Mouse (Mus musculus): ENCODE measurements around the gene Prkar1b. TPM values are rescaled to one million over a fixed set of nuclear protein-coding genes. Genes with fewer than 3 reads are reported as not detected.

Prkar1b gene
- polyA plus RNA-seq, 1 experiment: 0.01 TPM

GRCm38 (mm10) chr5:139007141-139007775, 142.5 kb downstream of the Prkar1b start:
- TF ChIP-seq GATA1 (IDR thresholded peaks at IDR 0.05; ENCODE audit: low read length) (no peak), TAL1 (IDR thresholded peaks at IDR 0.05; ENCODE audit: low read length) (no peak)
- H3K9me3 ChIP-seq (ENCODE audit: control insufficient read depth, low read length): no peaks in the 10 kb centered on the region
- H3K27me3 ChIP-seq (ENCODE audit: control insufficient read depth): no peaks in the 10 kb centered on the region
- no peaks in the 10 kb centered on the region for H3K36me3 ChIP-seq (ENCODE audit: control insufficient read depth)
- no peak overlapping the region for H3K4me3 ChIP-seq (replicated peaks)
- H3K4me1 ChIP-seq (ENCODE audit: control insufficient read depth): no peaks in the 10 kb centered on the region

GRCm38 (mm10) chr5:139004588-139004987, 145.2 kb downstream of the Prkar1b start:
- no peak overlapping the region for H3K4me3 ChIP-seq (replicated peaks)
- no peaks in the 10 kb centered on the region for H3K4me1 ChIP-seq (ENCODE audit: control insufficient read depth)
- H3K36me3 ChIP-seq (ENCODE audit: control insufficient read depth): no peaks in the 10 kb centered on the region
- H3K9me3 ChIP-seq (ENCODE audit: control insufficient read depth, low read length): no peaks in the 10 kb centered on the region
- peaks cover 10% of the 10 kb centered on the region for H3K27me3 ChIP-seq (ENCODE audit: control insufficient read depth)
- TF ChIP-seq GATA1 (IDR thresholded peaks at IDR 0.05; ENCODE audit: low read length): no peak
- no peak for TF ChIP-seq TAL1 (IDR thresholded peaks at IDR 0.05; ENCODE audit: low read length)

- no peaks in the 10 kb centered on the region for H3K4me1 ChIP-seq (ENCODE audit: control insufficient read depth)
- H3K27me3 ChIP-seq (ENCODE audit: control insufficient read depth): peaks cover 58% of the 10 kb centered on the region
- no peaks in the 10 kb centered on the region for H3K36me3 ChIP-seq (ENCODE audit: control insufficient read depth)
- H3K9me3 ChIP-seq (ENCODE audit: control insufficient read depth, low read length): no peaks in the 10 kb centered on the region; the same call in 1 of the 2 replicates
- no peak overlapping the region for H3K4me3 ChIP-seq (replicated peaks)
- no peak for TF ChIP-seq TAL1 (IDR thresholded peaks at IDR 0.05; ENCODE audit: low read length)
- TF ChIP-seq GATA1 (IDR thresholded peaks at IDR 0.05; ENCODE audit: low read length): no peak
These were observed 150.1 kb downstream of the Prkar1b start for GRCm38 (mm10) chr5:138999716-139000115.

GRCm38 (mm10) chr5:138997936-138998580, 151.7 kb downstream of the Prkar1b start:
- Histone ChIP-seq H3K9me3 (ENCODE audit: control insufficient read depth, low read length) (no peaks in the 10 kb centered on the region; the same call in 1 of the 2 replicates), H3K4me1 (ENCODE audit: control insufficient read depth) (no peaks in the 10 kb centered on the region), H3K27me3 (ENCODE audit: control insufficient read depth) (peaks cover 75% of the 10 kb centered on the region), H3K4me3 (replicated peaks) (no peak overlapping the region), H3K36me3 (ENCODE audit: control insufficient read depth) (no peaks in the 10 kb centered on the region)
- TF ChIP-seq TAL1 (IDR thresholded peaks at IDR 0.05; ENCODE audit: low read length): no peak
- TF ChIP-seq GATA1 (IDR thresholded peaks at IDR 0.05; ENCODE audit: low read length): no peak

- TF ChIP-seq GATA1 (IDR thresholded peaks at IDR 0.05; ENCODE audit: low read length): no peak
- no peak for TF ChIP-seq TAL1 (IDR thresholded peaks at IDR 0.05; ENCODE audit: low read length)
- Histone ChIP-seq H3K4me3 (replicated peaks) (no peak within 1 kb of the TSS), H3K4me1 (ENCODE audit: control insufficient read depth) (no peaks in the 10 kb centered on the region), H3K9me3 (ENCODE audit: control insufficient read depth, low read length) (no peaks in the 10 kb centered on the region; the same call in 1 of the 2 replicates), H3K36me3 (ENCODE audit: control insufficient read depth) (no peaks in the 10 kb centered on the region), H3K27me3 (ENCODE audit: control insufficient read depth) (peaks cover 83% of the 10 kb centered on the region)
These were observed 152.5 kb downstream of the Prkar1b start, which contains the start of gene Pdgfa for GRCm38 (mm10) chr5:138997171-138997788. TSS of gene Pdgfa (minus strand) at chr5:138997370.

- H3K27me3 ChIP-seq (ENCODE audit: control insufficient read depth): peaks cover 91% of the 10 kb centered on the region
- no peaks in the 10 kb centered on the region for H3K4me1 ChIP-seq (ENCODE audit: control insufficient read depth)
- TF ChIP-seq GATA1 (IDR thresholded peaks at IDR 0.05; ENCODE audit: low read length): no peak
- no peak for TF ChIP-seq TAL1 (IDR thresholded peaks at IDR 0.05; ENCODE audit: low read length)
- no peaks in the 10 kb centered on the region for H3K36me3 ChIP-seq (ENCODE audit: control insufficient read depth)
- no peak overlapping the region for H3K4me3 ChIP-seq (replicated peaks)
- H3K9me3 ChIP-seq (ENCODE audit: control insufficient read depth, low read length): no peaks in the 10 kb centered on the region; the same call in 1 of the 2 replicates
These were observed 153.3 kb downstream of the Prkar1b start for GRCm38 (mm10) chr5:138996322-138997073.

- H3K36me3 ChIP-seq (ENCODE audit: control insufficient read depth): no peaks in the 10 kb centered on the region
- no peak for TF ChIP-seq GATA1 (IDR thresholded peaks at IDR 0.05; ENCODE audit: low read length)
- TF ChIP-seq TAL1 (IDR thresholded peaks at IDR 0.05; ENCODE audit: low read length): no peak
- no peaks in the 10 kb centered on the region for H3K4me1 ChIP-seq (ENCODE audit: control insufficient read depth)
- peaks cover 95% of the 10 kb centered on the region for H3K27me3 ChIP-seq (ENCODE audit: control insufficient read depth)
- H3K9me3 ChIP-seq (ENCODE audit: control insufficient read depth, low read length): no peaks in the 10 kb centered on the region; the same call in 1 of the 2 replicates
- no peak overlapping the region for H3K4me3 ChIP-seq (replicated peaks)
These were observed 154.0 kb downstream of the Prkar1b start for GRCm38 (mm10) chr5:138995721-138996311.
